Mouse (Mus musculus): Measurements from ENCODE around the gene Fam217b.

The Fam217b gene

GRCm38 (mm10) chr2:178449386-178449785 lies 35.1 kb downstream of the Fam217b start:
- peak; percentile 76 for DNase-seq

DNA sequence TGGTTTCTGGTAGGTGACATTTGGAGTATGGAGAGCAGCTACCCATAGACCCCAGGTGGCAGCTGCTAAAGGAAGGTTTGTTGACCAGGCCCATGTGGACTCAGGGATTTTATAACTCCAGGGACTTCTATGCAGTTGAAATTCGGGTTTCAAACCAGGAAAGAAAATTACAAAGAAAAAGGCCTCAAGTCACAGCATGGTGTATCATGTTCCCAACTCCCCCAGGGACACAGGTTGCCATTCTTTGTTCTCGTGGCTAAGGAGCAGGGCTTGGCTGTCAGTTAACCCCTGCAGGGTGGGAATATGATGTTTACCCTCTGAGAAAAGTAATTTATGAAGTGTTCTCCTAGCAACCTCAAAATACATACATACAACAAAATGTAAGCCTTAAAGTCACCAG lies 35.9 kb downstream of the Fam217b start:
- no peak for DNase-seq

DNA sequence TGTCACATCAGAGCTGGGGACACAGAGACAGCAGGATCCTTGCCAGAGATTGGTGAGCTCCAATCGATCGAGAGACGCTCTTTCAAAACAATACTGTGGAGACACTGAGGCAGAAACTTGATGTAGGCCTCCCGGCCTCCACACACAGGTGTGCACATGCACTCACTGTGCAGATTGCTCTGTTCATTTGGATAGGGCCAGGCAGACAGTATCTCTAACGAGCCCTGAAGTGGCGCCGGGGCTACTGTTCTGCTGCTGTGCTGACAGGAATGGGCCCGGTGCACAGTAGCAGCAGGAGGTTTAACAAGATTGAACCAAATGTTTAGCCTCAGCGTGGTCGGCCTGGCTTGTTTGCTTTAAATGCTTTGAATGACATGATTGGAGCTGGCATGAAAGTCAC lies 36.6 kb downstream of the Fam217b start:
- peak; percentile 78 for DNase-seq

- peak; percentile 64 for DNase-seq
These were observed 40.6 kb downstream of the Fam217b start for GRCm38 (mm10) chr2:178454664-178455516.

GRCm38 (mm10) chr2:178457414-178457813 lies 43.1 kb downstream of the Fam217b start:
- peak; percentile 31 for DNase-seq

GRCm38 (mm10) chr2:178460353-178460752 lies 46.0 kb downstream of the Fam217b start:
- peak; percentile 44 for DNase-seq

DNA sequence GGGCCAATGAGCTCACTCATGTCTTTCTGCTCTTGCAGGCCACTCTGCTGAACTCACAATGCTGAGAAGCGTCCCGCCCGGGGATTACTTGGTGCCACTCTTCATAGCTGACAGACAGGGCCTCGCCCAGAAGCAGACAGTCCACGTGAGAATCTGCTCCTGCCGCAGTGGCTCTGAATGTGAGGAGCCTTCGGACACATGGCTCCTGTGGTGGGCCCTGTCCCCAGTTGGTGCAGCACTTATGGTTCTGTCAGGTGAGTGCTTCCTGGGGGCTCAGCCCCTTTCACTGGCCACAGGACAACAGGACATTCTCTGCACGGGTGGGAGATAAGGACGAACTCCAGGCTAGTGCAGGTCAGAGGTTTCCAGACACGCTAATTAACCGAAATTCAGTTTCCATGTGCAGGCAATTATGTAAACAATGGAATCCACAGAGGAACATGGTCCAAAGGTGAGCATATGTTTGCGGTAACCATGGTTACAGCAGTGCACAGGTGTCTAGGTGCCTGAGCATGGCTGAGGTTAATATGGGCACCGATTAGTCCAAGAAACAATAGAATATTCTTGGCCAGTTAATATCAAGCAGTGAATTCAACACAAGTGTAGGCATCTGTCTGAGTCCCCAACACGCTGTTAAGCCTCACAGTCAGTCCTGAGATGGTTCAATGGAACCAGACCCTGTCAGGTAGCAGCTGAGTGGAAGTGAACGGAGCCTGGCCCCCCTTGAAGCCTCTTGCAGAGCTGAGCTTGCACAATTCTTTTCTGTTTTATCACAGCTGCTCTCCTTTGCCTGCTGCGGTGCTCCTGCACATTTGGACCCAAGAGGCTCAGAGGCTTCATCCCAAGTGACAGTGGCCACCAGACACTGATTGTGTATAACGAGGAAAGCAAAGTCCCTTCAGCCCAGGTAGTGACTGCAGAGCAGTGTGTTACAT lies 57.5 kb downstream of the Fam217b start:
- peak; percentile 74 for DNase-seq

DNA sequence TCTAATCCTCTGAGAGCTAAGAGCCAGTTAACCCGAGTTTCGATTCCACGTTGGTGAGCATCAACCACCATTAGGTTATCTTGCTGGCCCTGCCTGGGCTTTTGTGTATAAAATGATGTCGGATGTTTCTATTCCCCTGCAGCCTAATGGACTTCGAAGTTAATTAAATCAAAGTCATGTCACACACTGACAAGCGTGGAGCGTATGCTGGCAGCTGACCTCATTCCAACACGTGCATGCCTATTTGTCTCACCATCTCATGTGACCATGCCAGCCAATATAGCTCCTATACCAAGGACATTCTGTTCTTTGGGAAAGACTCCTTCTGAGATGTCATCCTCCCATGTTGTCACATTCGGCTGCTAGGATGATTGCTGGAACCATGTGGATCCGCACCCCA lies 59.6 kb downstream of the Fam217b start:
- DNase-seq: no peak

Measured in heart, adult 11 months (tissue).